Mouse (Mus musculus): Measurements from ENCODE around the gene Ccl7.

The Ccl7 gene

GRCm38 (mm10) chr11:82032678-82033344 is 12.7 kb upstream of the Ccl7 start:
- ATAC-seq (ENCODE audit: insufficient number of reproducible peaks, low FRiP score, low TSS enrichment) = no peak

GRCm38 (mm10) chr11:82034446-82034845 is 11.1 kb upstream of the Ccl7 start:
- no peak for ATAC-seq (ENCODE audit: insufficient number of reproducible peaks, low FRiP score, low TSS enrichment)

GRCm38 (mm10) chr11:82035356-82035755 is 10.2 kb upstream of the Ccl7 start, which contains the start of gene Ccl2:
Gene Ccl2, plus strand, starts transcription at chr11:82035571.
- no peak for ATAC-seq (ENCODE audit: insufficient number of reproducible peaks, low FRiP score, low TSS enrichment)

DNA sequence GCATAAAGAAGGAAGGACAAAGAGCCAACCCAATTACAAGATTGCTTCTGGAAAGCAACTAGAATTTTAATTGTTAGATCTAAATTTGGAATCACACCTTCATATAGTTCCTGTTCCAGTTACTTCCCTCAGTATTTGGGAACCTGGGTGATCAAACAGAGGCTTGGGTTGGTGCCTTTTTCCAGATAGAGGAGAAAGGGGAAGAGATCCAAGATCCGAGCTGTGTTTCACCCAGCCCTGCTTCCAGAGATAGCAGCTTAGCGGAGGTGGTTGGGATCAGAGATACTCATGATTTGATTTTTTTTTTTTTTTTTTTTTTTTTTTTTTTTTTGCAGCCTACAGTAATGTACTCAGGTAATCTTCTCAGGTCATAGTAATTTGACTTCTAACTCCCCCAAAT is 9.7 kb upstream of the Ccl7 start:
- no peak for ATAC-seq (ENCODE audit: insufficient number of reproducible peaks, low FRiP score, low TSS enrichment)

GRCm38 (mm10) chr11:82038535-82038934 is 7.0 kb upstream of the Ccl7 start, which contains the start of gene Gm17268:
Gene Gm17268, minus strand, starts transcription at chr11:82038562.
- no peak for ATAC-seq (ENCODE audit: insufficient number of reproducible peaks, low FRiP score, low TSS enrichment)

DNA sequence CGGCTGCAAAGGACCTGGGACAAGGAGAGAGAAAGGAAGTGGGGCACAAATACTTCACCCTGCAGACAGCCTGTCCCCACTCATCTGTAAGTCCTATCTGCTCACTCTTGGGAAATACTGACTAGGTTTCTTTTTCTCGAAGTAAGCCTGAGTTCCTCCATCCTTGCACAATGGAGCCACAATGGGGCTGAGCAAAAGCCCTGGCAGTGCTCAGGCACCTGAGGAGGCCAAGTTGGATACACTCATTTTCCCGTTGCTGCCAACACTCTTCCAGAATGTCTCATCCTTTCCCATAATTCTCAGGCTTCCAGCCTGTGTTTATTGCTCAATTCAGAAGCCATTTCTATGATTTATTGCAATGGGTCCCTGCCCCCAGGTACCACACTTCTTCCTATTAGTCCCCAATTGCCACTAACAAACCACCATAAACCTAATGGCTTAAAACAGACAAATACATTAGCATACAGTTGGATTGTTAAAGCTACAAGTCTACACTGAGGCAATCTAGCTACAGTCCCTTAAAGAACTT is 6.3 kb upstream of the Ccl7 start:
- no peak for ATAC-seq (ENCODE audit: insufficient number of reproducible peaks, low FRiP score, low TSS enrichment)

DNA sequence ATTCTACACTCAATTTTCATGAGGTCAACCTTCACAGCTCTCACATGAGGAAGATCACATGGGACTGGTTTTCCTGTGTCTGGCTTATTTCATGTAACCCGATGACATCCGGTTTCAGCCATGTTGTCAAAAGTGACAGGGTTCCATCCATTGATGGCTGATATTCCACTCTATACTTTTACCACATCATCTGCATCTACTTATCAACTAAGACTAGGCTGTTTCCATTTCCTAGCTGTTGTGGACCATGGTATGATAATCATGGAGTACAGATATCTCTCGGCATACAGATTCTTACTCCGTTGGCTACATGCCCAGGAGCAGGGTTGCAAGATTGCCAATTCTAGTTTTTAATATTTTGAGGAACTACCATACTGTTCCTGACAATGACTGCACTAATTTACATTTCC is 3.8 kb upstream of the Ccl7 start:
- no peak for ATAC-seq (ENCODE audit: insufficient number of reproducible peaks, low FRiP score, low TSS enrichment)

DNA sequence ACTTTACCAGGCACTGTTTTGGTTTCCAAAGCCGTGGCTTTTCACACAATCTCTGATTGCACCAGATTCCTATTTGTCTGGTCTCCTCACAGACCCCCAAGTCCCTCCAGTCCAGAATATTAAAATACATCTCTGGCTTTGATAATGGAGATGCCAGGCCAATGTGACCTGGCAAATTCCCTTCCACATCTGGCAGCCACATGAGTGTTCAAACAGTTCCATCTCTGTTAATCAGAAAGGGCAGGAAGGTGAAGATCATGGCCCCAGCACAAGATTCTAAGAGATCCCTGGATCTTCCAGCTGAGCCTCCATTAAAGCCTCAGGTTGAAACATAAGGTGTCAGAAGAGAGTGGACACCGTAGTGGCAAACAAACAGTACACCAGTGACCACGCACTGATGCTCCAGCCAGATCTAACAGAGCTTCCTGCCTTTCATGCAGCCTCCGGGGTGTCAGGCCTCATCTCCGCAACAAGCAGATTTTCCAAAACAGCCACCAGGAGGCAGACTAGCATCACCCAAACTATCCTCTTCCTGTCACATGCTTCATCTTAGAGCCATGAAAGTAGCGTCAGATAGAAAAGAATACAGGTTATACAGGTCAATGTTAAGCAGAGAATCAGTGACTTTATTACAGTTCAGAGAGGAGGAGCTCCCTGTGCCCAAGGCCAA is 2.4 kb downstream of the Ccl7 start:
- ATAC-seq (ENCODE audit: insufficient number of reproducible peaks, low FRiP score, low TSS enrichment) = no peak

- no peak for ATAC-seq (ENCODE audit: insufficient number of reproducible peaks, low FRiP score, low TSS enrichment)
Measured at GRCm38 (mm10) chr11:82053849-82054248, 8.3 kb downstream of the Ccl7 start.

- no peak for ATAC-seq (ENCODE audit: insufficient number of reproducible peaks, low FRiP score, low TSS enrichment)
Measured at GRCm38 (mm10) chr11:82057646-82058045, 12.1 kb downstream of the Ccl7 start, which contains the start of gene Ccl11. Gene Ccl11, plus strand, starts transcription at chr11:82057823.

DNA sequence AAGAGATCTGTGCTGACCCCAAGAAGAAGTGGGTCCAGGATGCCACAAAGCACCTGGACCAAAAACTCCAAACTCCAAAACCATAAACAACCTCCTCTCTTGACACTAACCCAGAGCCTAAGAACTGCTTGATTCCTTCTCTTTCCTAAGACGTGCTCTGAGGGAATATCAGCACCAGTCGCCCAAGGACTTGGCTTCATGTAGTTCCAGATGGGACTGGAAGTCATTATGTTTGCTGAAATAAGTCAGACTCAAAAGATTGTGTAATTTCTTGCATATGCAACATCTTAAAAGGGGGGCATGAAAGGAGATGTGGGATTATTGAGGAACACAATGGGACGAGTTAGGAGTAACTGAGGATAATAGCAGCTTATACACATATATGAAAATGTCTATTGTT is 16.7 kb downstream of the Ccl7 start:
- no peak for ATAC-seq (ENCODE audit: insufficient number of reproducible peaks, low FRiP score, low TSS enrichment)

DNA sequence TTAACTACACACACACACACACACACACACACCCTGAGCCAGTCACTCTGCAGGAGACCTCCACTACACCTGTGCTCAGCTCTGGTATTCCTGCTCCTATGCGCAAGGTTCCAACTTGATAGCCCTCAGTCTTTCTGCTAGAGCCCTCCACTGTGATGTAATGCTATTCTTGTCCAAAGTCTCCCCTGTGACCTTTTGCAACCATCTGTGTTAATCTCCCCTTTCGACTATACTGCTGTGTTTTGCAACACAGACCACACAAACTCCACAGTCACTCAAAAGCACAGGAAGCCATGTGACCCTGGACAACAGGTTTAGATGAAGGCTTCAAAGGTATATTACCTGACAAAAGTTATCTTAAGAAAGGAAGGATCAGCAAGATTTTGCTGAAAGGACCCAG is 17.9 kb downstream of the Ccl7 start:
- ATAC-seq (ENCODE audit: insufficient number of reproducible peaks, low FRiP score, low TSS enrichment) = no peak

- no peak for ATAC-seq (ENCODE audit: insufficient number of reproducible peaks, low FRiP score, low TSS enrichment)
Measured at GRCm38 (mm10) chr11:82066953-82067571, 21.6 kb downstream of the Ccl7 start.

- no peak for ATAC-seq (ENCODE audit: insufficient number of reproducible peaks, low FRiP score, low TSS enrichment)
Measured at GRCm38 (mm10) chr11:82071076-82071475, 25.6 kb downstream of the Ccl7 start.

- no peak for ATAC-seq (ENCODE audit: insufficient number of reproducible peaks, low FRiP score, low TSS enrichment)
Measured at GRCm38 (mm10) chr11:82072374-82072773, 26.9 kb downstream of the Ccl7 start.

DNA sequence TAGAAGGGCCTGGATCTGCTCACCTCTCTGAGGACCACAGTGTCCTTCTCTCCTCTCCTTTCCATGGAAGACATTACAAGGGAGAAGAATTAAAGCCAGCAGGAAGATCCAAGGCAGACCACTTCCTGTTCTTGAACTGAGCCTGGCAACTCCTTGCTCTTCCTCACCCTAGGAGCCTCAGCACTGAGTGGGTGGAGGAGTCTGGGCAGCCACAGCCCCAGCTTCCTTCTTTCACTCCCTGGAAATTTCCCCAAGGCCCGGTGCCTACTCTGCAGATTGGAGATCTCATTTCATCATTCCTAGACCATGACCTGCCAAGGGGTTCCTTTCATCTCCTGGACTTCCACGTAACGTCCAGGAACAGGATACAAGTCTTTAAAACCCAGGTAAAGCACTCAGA is 27.5 kb downstream of the Ccl7 start:
- ATAC-seq (ENCODE audit: insufficient number of reproducible peaks, low FRiP score, low TSS enrichment) = no peak

GRCm38 (mm10) chr11:82073686-82074085 is 28.2 kb downstream of the Ccl7 start:
- no peak for ATAC-seq (ENCODE audit: insufficient number of reproducible peaks, low FRiP score, low TSS enrichment)

DNA sequence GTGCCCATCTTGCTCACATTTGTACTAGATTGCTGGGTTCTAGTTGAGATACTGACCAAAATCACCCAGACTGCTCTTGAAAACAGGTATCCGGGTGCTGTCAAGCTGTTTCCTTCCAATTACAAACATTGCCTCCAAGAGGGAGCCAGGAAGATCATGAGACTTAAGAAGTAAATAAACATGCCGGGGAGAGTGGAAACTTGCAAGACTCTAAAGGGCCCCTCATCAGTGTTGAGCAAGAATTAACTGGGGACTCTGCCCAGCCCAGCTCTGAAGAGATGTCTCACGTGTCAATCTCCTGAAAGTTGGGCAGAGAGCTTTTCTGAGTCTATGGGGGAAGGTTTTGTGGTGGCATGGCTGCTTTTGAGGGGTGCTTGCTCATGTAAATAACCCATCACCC is 31.5 kb downstream of the Ccl7 start:
- ATAC-seq (ENCODE audit: insufficient number of reproducible peaks, low FRiP score, low TSS enrichment) = no peak

- no peak for ATAC-seq (ENCODE audit: insufficient number of reproducible peaks, low FRiP score, low TSS enrichment)
Measured at GRCm38 (mm10) chr11:82078136-82078730, 32.7 kb downstream of the Ccl7 start.

DNA sequence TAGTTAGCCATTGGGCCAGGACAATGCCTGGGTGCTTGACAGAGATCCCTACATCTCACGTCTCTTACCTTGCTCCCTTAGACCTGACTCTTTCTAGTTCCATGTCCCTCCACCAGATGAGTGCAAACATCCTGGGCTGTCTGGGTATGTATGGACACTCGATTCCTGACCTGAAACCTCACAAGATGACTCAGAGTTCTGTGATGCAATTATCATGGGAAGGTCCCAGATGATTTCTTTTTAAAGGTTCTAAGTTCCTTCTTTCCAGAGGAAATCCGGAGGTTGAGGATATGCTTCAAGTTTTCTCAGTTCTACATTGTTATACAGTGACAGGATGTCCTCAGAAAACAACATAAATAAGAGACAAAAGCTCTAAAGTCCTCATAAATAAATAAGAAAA is 35.4 kb downstream of the Ccl7 start:
- ATAC-seq (ENCODE audit: insufficient number of reproducible peaks, low FRiP score, low TSS enrichment) = no peak

DNA sequence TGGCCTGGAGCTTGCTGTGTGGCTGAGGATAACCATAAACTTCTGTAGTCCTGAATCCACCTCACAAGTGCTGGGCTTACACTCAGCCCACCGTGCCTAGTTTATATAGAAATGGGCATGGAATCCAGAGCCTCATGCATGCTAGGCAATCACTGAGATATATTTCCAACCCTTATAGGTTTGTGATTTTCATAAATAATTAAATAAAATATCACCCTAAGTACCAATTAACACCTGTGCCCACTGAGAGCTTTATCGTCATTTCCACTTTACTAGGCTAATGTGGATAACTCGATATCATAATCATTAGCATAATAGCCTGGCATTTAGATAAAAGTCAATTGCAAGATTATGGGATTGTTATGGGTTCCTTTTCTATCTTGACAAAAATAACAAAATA is 38.8 kb downstream of the Ccl7 start:
- ATAC-seq (ENCODE audit: insufficient number of reproducible peaks, low FRiP score, low TSS enrichment) = no peak

Data from cerebellum, adult (tissue).